Mouse (Mus musculus): ENCODE measurements around the gene Gm17535.
"Not testable (repeated sequence)": the region's sequence is repeated elsewhere in the genome, so short reads cannot be mapped to it uniquely, and the experiment has no call there.

Gene Gm17535

DNA sequence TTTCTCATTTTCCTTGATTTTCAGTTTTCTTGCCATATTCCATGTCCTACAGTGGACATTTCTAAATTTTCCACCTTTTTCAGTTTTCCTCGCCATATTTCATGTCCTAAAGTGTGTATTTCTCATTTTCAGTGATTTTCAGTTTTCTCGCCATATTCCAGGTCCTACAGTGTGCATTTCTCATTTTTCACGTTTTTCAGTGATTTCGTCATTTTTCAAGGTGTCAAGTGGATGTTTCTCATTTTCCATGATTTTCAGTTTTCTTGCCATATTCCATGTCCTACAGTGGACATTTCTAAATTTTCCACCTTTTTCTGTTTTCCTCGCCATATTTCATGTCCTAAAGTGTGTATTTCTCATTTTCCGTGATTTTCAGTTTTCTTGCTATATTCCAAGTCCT, 8.7 kb upstream of the Gm17535 start:
- DNase-seq, result peak; percentile 33

GRCm38 (mm10) chr9:3026136-3026535, 8.3 kb upstream of the Gm17535 start:
- DNase-seq, result not testable (repeated sequence)

- not testable (repeated sequence) for DNase-seq
Observed at GRCm38 (mm10) chr9:3026741-3027140, 7.7 kb upstream of the Gm17535 start.

DNA sequence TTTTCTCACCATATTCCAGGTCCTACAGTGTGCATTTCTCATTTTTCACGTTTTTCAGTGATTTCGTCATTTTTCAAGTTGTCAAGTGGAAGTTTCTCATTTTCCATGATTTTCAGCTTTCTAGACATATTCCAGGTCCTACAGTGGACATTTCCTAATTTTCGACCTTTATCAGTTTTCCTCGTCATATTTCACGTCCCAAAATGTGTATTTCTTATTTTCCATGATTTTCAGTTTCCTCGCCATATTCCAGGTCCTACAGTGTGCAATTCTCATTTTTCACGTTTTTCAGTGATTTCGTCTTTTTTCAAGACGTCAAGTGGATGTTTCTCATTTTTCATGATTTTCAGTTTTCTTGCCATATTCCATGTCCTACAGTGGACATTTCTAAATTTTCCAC, 7.2 kb upstream of the Gm17535 start:
- not testable (repeated sequence) for DNase-seq

- peak; percentile 8 for DNase-seq
Observed at GRCm38 (mm10) chr9:3029276-3030000, 5.0 kb upstream of the Gm17535 start.

GRCm38 (mm10) chr9:3030677-3031318, 3.6 kb upstream of the Gm17535 start:
- not testable (repeated sequence) for DNase-seq

GRCm38 (mm10) chr9:3036577-3036976, 2.2 kb downstream of the Gm17535 start, which contains the start of gene Gm10715:
Gene Gm10715, plus strand, starts transcription at chr9:3036877.
- not testable (repeated sequence) for DNase-seq

DNA sequence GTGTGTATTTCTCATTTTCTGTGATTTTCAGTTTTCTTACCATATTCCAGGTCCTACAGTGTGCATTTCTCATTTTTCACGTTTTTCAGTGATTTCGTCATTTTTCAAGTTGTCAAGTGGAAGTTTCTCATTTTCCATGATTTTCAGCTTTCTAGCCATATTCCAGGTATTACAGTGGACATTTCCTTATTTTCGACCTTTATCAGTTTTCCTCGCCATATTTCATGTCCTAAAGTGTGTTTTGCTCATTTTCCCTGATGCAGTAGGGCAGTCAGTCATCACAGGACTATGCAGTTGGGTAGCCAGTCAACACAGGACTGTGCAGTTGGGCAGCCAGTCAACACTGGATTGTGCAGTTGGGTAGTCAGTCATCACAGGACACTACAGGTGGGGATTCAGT, 3.8 kb downstream of the Gm17535 start:
- DNase-seq, result not testable (repeated sequence)
